Mouse (Mus musculus) limb, embryonic 12.5 days (tissue): ENCODE measurements around the gene Ackr2. TPM values are rescaled to one million over a fixed set of nuclear protein-coding genes. Genes with fewer than 3 reads are reported as not detected.

ENCODE experiments used
- ATAC-seq: fragments of 200-750 bp; cut with Nextera tagmentation; 2 replicates; pipeline ENCODE4 v1.8.0; 2017; ENCODE audit warnings: low read depth, moderate TSS enrichment; ENCODE audit not compliant: insufficient number of reproducible peaks, insufficient read depth, low FRiP score, low TSS enrichment
- H3K27ac ChIP-seq: fragments of 300-500 bp; sonication (generic); 2 replicates; pipeline ENCODE4 v1.5.1; 2016; ENCODE audit warnings: mild to moderate bottlenecking, moderate library complexity
- H3K27me3 ChIP-seq: fragments of 300-500 bp; sonication (generic); 2 replicates; pipeline ENCODE4 v1.6.1; 2016; ENCODE audit warnings: mild to moderate bottlenecking, moderate library complexity
- H3K36me3 ChIP-seq: fragments of 300-500 bp; sonication (generic); 2 replicates; pipeline ENCODE4 v1.6.1; 2016; ENCODE audit warnings: mild to moderate bottlenecking, moderate library complexity
- H3K4me1 ChIP-seq: fragments of 300-500 bp; sonication (generic); replicated peaks from 2 replicates; pipeline ENCODE4 v1.6.1; 2016
- H3K4me2 ChIP-seq: fragments of 300-500 bp; sonication (generic); 2 replicates; pipeline ENCODE4 v1.6.1; 2016; ENCODE audit warnings: mild to moderate bottlenecking, moderate library complexity
- H3K4me3 ChIP-seq: fragments of 300-500 bp; sonication (generic); replicated peaks from 2 replicates; pipeline ENCODE4 v1.5.1; 2016; ENCODE audit warnings: mild to moderate bottlenecking
- H3K9ac ChIP-seq: fragments of 300-500 bp; sonication (generic); replicated peaks from 2 replicates; pipeline ENCODE4 v1.6.1; 2016; ENCODE audit warnings: mild to moderate bottlenecking, moderate library complexity
- H3K9me3 ChIP-seq: fragments of 300-500 bp; sonication (generic); 2 replicates; pipeline ENCODE4 v1.6.1; 2016; ENCODE audit warnings: mild to moderate bottlenecking, moderate library complexity
- WGBS: fragments of 180-500 bp; shearing (Covaris S2); methylation state at CpG from one replicate; pipeline ENCODE4 v1.1.7; 2016; 5-methylcytosine and 5-hydroxymethylcytosine counted together
- polyA plus RNA-seq: library from polyadenylated mRNA; unstranded; fragments of >200 nt; fragmentation: Nextera tagmentation; extraction: Ambion mirVana; gene quantifications from 2 replicates; pipeline ENCODE4 v1.2.1, GENCODE M21; 2016

The Ackr2 gene
- polyA plus RNA-seq, 1 experiment from 2014 or later = not detected

- no peak for ATAC-seq
- no peak overlapping the region for H3K4me2 ChIP-seq
- H3K9me3 ChIP-seq = no peaks in the 10 kb centered on the region
- no peak overlapping the region for H3K9ac ChIP-seq
- H3K36me3 ChIP-seq = no peaks in the 10 kb centered on the region
- peaks cover 5% of the 10 kb centered on the region; the same call in 1 of the 2 replicates for H3K27me3 ChIP-seq
- 86% methylated on average over 4 of the region's 4 CpGs for WGBS
- no peak overlapping the region for H3K4me3 ChIP-seq
- H3K27ac ChIP-seq = no peak overlapping the region
- no peaks in the 10 kb centered on the region for H3K4me1 ChIP-seq
These were observed 7.5 kb downstream of the Ackr2 start for GRCm38 (mm10) chr9:121905556-121906185.

- Histone ChIP-seq H3K27ac (no peak overlapping the region), H3K9me3 (no peaks in the 10 kb centered on the region), H3K27me3 (peaks cover 5% of the 10 kb centered on the region; the same call in 1 of the 2 replicates), H3K4me2 (no peak overlapping the region), H3K9ac (no peak overlapping the region), H3K4me1 (no peaks in the 10 kb centered on the region), H3K4me3 (no peak overlapping the region), H3K36me3 (no peaks in the 10 kb centered on the region)
- no peak for ATAC-seq
- 84% methylated on average over 5 of the region's 5 CpGs for WGBS
These were observed 8.3 kb downstream of the Ackr2 start for GRCm38 (mm10) chr9:121906456-121906855.

- H3K36me3 ChIP-seq = no peaks in the 10 kb centered on the region
- no peak overlapping the region for H3K4me3 ChIP-seq
- no peak overlapping the region for H3K4me2 ChIP-seq
- 74% methylated on average over 10 of the region's 10 CpGs for WGBS
- no peak overlapping the region for H3K9ac ChIP-seq
- peaks cover 1% of the 10 kb centered on the region; the same call in 1 of the 2 replicates for H3K27me3 ChIP-seq
- no peaks in the 10 kb centered on the region for H3K4me1 ChIP-seq
- H3K9me3 ChIP-seq = no peaks in the 10 kb centered on the region
- H3K27ac ChIP-seq = no peak overlapping the region
- no peak for ATAC-seq
These were observed 9.4 kb downstream of the Ackr2 start for GRCm38 (mm10) chr9:121907356-121908070.

- Histone ChIP-seq H3K9me3 (no peaks in the 10 kb centered on the region), H3K4me2 (no peak overlapping the region), H3K4me1 (no peaks in the 10 kb centered on the region), H3K9ac (no peak overlapping the region), H3K27me3 (no peaks in the 10 kb centered on the region), H3K36me3 (no peaks in the 10 kb centered on the region), H3K27ac (no peak overlapping the region), H3K4me3 (no peak overlapping the region)
- WGBS = 88% methylated on average over 17 of the region's 17 CpGs
- ATAC-seq = no peak
These were observed 10.2 kb downstream of the Ackr2 start for GRCm38 (mm10) chr9:121908321-121908720.

- H3K27me3 ChIP-seq = no peaks in the 10 kb centered on the region
- no peak overlapping the region for H3K27ac ChIP-seq
- 84% methylated on average over 6 of the region's 6 CpGs for WGBS
- H3K9ac ChIP-seq = no peak overlapping the region
- H3K4me3 ChIP-seq = no peak overlapping the region
- H3K36me3 ChIP-seq = no peaks in the 10 kb centered on the region
- ATAC-seq = no peak
- H3K4me2 ChIP-seq = no peak overlapping the region
- H3K4me1 ChIP-seq = no peaks in the 10 kb centered on the region
- no peaks in the 10 kb centered on the region for H3K9me3 ChIP-seq
These were observed 11.5 kb downstream of the Ackr2 start for GRCm38 (mm10) chr9:121909635-121910034.

GRCm38 (mm10) chr9:121911196-121911595 lies 13.0 kb downstream of the Ackr2 start:
- Histone ChIP-seq H3K27me3 (no peaks in the 10 kb centered on the region), H3K4me3 (no peak overlapping the region), H3K4me1 (no peaks in the 10 kb centered on the region), H3K36me3 (no peaks in the 10 kb centered on the region), H3K9me3 (no peaks in the 10 kb centered on the region), H3K9ac (no peak overlapping the region), H3K4me2 (no peak overlapping the region), H3K27ac (no peak overlapping the region)
- WGBS = 89% methylated on average over 7 of the region's 7 CpGs
- ATAC-seq = no peak

- 85% methylated on average over 4 of the region's 4 CpGs for WGBS
- no peaks in the 10 kb centered on the region for H3K36me3 ChIP-seq
- no peak overlapping the region for H3K9ac ChIP-seq
- H3K27me3 ChIP-seq = no peaks in the 10 kb centered on the region
- H3K4me3 ChIP-seq = no peak overlapping the region
- H3K4me2 ChIP-seq = no peak overlapping the region
- H3K9me3 ChIP-seq = no peaks in the 10 kb centered on the region
- no peak overlapping the region for H3K27ac ChIP-seq
- no peak for ATAC-seq
- H3K4me1 ChIP-seq = no peaks in the 10 kb centered on the region
These were observed 14.6 kb downstream of the Ackr2 start for GRCm38 (mm10) chr9:121912786-121913185.

- Histone ChIP-seq H3K9ac (no peak overlapping the region), H3K4me1 (no peaks in the 10 kb centered on the region), H3K4me3 (no peak overlapping the region), H3K4me2 (no peak overlapping the region), H3K27ac (no peak overlapping the region), H3K9me3 (no peaks in the 10 kb centered on the region), H3K27me3 (no peaks in the 10 kb centered on the region), H3K36me3 (no peaks in the 10 kb centered on the region)
- ATAC-seq = no peak
- WGBS = 81% methylated on average over 8 of the region's 8 CpGs
These were observed 16.1 kb downstream of the Ackr2 start for GRCm38 (mm10) chr9:121914226-121914757.

- ATAC-seq = no peak
- no peak overlapping the region for H3K27ac ChIP-seq
- H3K4me1 ChIP-seq = no peaks in the 10 kb centered on the region
- 91% methylated on average over 10 of the region's 10 CpGs for WGBS
- H3K4me2 ChIP-seq = no peak overlapping the region
- H3K27me3 ChIP-seq = no peaks in the 10 kb centered on the region
- no peak overlapping the region for H3K4me3 ChIP-seq
- no peak overlapping the region for H3K9ac ChIP-seq
- no peaks in the 10 kb centered on the region for H3K9me3 ChIP-seq
- H3K36me3 ChIP-seq = no peaks in the 10 kb centered on the region
These were observed 16.9 kb downstream of the Ackr2 start for GRCm38 (mm10) chr9:121915056-121915455.

- Histone ChIP-seq H3K4me3 (no peak within 1 kb of the TSS), H3K9me3 (no peaks in the 10 kb centered on the region), H3K9ac (no peak within 1 kb of the TSS), H3K36me3 (no peaks in the 10 kb centered on the region), H3K4me1 (no peaks in the 10 kb centered on the region), H3K27me3 (no peaks in the 10 kb centered on the region), H3K4me2 (no peak within 1 kb of the TSS), H3K27ac (no peak within 1 kb of the TSS)
- ATAC-seq = no peak
- 78% methylated on average over 8 of the region's 8 CpGs for WGBS
These were observed 17.9 kb downstream of the Ackr2 start, which contains the start of gene Cyp8b1 for GRCm38 (mm10) chr9:121916102-121916501. Cyp8b1 (minus strand) TSS chr9:121916305.

- Histone ChIP-seq H3K27me3 (no peaks in the 10 kb centered on the region), H3K9ac (no peak overlapping the region), H3K36me3 (no peaks in the 10 kb centered on the region), H3K4me3 (no peak overlapping the region), H3K4me2 (no peak overlapping the region), H3K9me3 (no peaks in the 10 kb centered on the region), H3K27ac (no peak overlapping the region), H3K4me1 (no peaks in the 10 kb centered on the region)
- WGBS = 80% methylated on average over 10 of the region's 10 CpGs
- no peak for ATAC-seq
These were observed 20.9 kb downstream of the Ackr2 start for GRCm38 (mm10) chr9:121919027-121919501.
